Mouse (Mus musculus): Measurements from ENCODE around the gene Pacsin2. TPM values are rescaled to one million over a fixed set of nuclear protein-coding genes. Genes with fewer than 3 reads are reported as not detected.
"Not testable (repeated sequence)": the region's sequence is repeated elsewhere in the genome, so short reads cannot be mapped to it uniquely, and the experiment has no call there.

Gene Pacsin2
- polyA plus RNA-seq, 1 experiment from 2014 or later, result 70.8 TPM

DNA sequence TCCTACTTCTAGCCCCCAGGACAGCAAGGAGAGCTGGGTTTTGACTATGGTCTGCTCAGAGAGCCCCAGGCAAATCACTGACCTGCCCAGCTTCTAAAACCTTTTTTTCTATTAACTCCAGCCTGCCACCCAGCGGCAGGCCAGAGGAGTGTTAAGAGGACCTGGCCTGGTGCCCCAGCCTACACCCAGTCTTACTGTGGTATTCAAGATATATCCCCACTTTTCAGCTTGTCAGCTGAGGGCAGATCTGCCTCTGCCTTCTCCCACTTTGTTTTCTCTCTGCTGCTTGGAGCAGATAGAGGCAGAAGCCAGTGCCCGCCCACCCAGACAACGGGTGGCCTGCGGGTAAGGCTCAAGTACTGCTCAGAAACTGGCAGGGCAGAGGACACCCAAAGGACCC, 89.3 kb downstream of the Pacsin2 start:
- H3K4me3 ChIP-seq (replicated peaks), result no peak overlapping the region
- H3K9ac ChIP-seq, result no peak overlapping the region
- H3K4me2 ChIP-seq (replicated peaks), result no peak overlapping the region
- peak; percentile 65 for ATAC-seq
- WGBS, result 62% methylated on average over 4 of the region's 4 CpGs
- H3K4me1 ChIP-seq (replicated peaks), result 0 out of 2 replicates have a peak, but pooled peaks cover 4% of the 10 kb centered on the region
- peaks cover 19% of the 10 kb centered on the region for H3K36me3 ChIP-seq
- no peaks in the 10 kb centered on the region for H3K9me3 ChIP-seq
- no peaks in the 10 kb centered on the region for H3K27me3 ChIP-seq (replicated peaks)
- no peak overlapping the region for H3K27ac ChIP-seq

DNA sequence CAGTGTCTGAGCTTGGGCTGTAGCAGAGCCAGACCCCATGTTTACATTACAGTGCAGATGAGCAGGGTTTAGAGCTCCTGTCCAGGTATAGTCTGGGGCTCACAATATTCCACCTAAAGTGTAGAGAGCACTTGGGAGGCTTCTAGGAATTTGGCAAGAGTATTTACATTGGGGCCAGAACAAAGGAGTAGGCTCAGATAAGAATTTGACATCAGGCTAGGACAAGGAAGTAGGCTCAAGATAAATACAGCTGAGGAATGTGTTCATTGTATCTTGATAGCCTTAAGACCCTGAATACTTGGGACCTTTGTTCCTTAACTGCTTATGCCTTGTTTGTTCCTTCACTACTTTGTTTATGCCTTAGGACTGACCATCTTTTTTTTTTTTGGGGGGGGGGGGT, 90.3 kb downstream of the Pacsin2 start:
- Histone ChIP-seq H3K27me3 (replicated peaks) (no peaks in the 10 kb centered on the region), H3K4me3 (replicated peaks) (no peak overlapping the region), H3K4me1 (replicated peaks) (0 out of 2 replicates have a peak, but pooled peaks cover 4% of the 10 kb centered on the region), H3K9ac (no peak overlapping the region), H3K27ac (no peak overlapping the region), H3K4me2 (replicated peaks) (no peak overlapping the region), H3K9me3 (no peaks in the 10 kb centered on the region), H3K36me3 (peaks cover 15% of the 10 kb centered on the region)
- peak; percentile 55 for ATAC-seq

DNA sequence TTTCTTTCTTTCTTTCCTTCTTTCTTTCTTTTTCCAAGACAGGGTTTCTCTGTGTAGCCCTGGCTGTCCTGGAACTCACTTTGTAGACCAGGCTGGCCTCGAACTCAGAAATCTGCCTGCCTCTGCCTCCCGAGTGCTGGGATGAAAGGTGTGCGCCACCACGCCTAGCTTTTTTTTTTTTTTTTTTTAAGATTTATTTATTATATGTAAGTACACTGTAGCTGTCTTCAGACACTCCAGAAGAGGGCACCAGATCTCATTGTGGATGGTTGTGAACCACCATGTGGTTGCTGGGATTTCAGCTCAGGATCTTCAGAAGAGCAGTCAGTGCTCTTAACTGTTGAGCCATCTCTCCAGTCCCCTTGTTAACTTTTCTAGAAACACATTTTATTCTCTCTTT, 95.7 kb downstream of the Pacsin2 start:
- H3K4me1 ChIP-seq (replicated peaks); H3K36me3 ChIP-seq; H3K27ac ChIP-seq; H3K4me2 ChIP-seq (replicated peaks); H3K4me3 ChIP-seq (replicated peaks); H3K27me3 ChIP-seq (replicated peaks); H3K9ac ChIP-seq; ATAC-seq; H3K9me3 ChIP-seq: not testable (repeated sequence)
- WGBS, result 83% methylated on average over 4 of the region's 4 CpGs

DNA sequence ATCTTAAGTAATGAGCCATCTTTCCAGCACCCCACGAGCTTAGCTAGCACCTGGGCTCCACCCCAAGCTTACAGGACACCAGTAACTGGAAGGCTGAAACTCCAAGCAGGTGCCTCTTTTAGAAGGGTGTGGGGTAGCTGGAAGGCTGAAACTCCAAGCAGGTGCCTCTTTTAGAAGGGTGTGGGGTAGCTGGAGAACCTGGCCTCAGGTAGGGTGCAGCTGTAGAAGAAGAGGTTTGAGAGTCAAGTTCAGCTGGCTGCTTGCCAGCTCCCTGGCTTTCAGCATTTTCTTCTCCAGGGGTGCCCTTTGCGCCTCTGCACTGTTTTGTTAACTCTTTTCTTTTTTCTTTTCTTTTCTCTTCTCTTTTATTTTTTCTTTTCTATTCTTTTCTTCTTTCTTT, 96.1 kb downstream of the Pacsin2 start:
- no peaks in the 10 kb centered on the region for H3K9me3 ChIP-seq
- 78% methylated on average over 2 of the region's 2 CpGs for WGBS
- peaks cover 3% of the 10 kb centered on the region; the same call in 1 of the 2 replicates for H3K4me1 ChIP-seq (replicated peaks)
- H3K9ac ChIP-seq, result no peak overlapping the region
- H3K4me2 ChIP-seq (replicated peaks), result no peak overlapping the region
- no peaks in the 10 kb centered on the region for H3K36me3 ChIP-seq
- no peak overlapping the region for H3K4me3 ChIP-seq (replicated peaks)
- ATAC-seq, result peak; percentile 13; the same call in 1 of the 2 replicates
- H3K27ac ChIP-seq, result no peak overlapping the region; the same call in 1 of the 2 replicates
- no peaks in the 10 kb centered on the region for H3K27me3 ChIP-seq (replicated peaks)

DNA sequence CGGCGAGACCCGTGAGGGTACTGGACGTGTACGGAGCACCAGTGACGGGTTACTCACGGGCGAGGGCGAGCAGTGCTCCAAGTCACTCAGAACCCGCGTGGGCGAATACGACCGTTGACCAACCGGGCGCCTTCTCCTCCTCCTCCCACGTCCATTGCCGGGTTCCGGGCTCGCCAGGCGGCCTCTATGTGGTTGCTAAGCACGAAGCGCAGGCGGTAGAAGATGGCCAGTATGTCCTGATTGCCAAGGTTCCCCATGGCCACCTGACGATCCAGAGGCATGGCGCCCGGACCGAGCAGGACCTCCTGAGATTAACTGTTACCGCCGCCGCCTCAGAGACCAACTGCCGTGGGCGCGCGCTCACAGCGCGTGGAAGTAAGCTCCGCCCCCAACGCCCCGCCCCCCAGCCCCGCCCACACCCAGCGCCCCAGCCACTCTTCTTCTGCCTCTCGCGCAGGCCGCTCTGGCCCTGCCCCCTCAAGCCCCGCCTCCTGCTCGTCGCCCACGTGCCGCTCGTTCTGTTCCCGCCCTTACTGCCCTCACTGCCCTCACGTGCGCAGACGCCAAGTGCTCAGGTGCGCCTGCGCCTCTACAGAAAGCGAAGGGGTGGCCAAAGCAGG, 97.4 kb downstream of the Pacsin2 start:
- ATAC-seq, result peak; percentile 94
- no peaks in the 10 kb centered on the region for H3K27me3 ChIP-seq (replicated peaks)
- H3K9ac ChIP-seq, result peak overlapping the region; percentile 33
- H3K36me3 ChIP-seq, result no peaks in the 10 kb centered on the region
- H3K4me3 ChIP-seq (replicated peaks), result peak overlapping the region; percentile 36
- no peaks in the 10 kb centered on the region for H3K9me3 ChIP-seq
- no peak overlapping the region for H3K27ac ChIP-seq
- H3K4me2 ChIP-seq (replicated peaks), result peak overlapping the region; percentile 62
- WGBS, result 15% methylated on average over 57 of the region's 58 CpGs
- peaks cover 3% of the 10 kb centered on the region; the same call in 1 of the 2 replicates for H3K4me1 ChIP-seq (replicated peaks)

DNA sequence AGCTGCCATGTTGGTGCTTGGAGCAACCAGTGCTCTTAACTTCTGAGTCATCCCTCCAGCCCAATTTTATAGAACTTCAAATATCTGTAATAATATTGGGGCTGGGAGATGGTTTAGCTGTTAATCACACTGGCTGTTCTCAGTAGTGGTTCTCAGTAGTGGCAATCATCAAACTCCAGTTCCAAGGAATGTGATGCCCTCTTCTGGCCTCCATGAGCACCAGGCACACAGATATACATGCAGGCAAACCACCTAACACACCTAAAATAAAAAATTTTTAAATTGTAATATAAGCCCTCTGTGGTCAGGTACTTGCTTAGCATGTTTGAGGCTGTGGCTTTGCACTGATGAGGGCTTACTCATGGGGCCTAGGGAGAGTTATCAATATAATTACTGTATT, 98.7 kb downstream of the Pacsin2 start:
- peak overlapping the region; percentile 62; the same call in 1 of the 2 replicates for H3K4me2 ChIP-seq (replicated peaks)
- H3K4me3 ChIP-seq (replicated peaks), result no peak overlapping the region
- H3K9ac ChIP-seq, result no peak overlapping the region
- no peaks in the 10 kb centered on the region for H3K9me3 ChIP-seq
- no peaks in the 10 kb centered on the region for H3K36me3 ChIP-seq
- no peaks in the 10 kb centered on the region for H3K27me3 ChIP-seq (replicated peaks)
- peaks cover 3% of the 10 kb centered on the region; the same call in 1 of the 2 replicates for H3K4me1 ChIP-seq (replicated peaks)
- no peak for ATAC-seq
- H3K27ac ChIP-seq, result no peak overlapping the region

DNA sequence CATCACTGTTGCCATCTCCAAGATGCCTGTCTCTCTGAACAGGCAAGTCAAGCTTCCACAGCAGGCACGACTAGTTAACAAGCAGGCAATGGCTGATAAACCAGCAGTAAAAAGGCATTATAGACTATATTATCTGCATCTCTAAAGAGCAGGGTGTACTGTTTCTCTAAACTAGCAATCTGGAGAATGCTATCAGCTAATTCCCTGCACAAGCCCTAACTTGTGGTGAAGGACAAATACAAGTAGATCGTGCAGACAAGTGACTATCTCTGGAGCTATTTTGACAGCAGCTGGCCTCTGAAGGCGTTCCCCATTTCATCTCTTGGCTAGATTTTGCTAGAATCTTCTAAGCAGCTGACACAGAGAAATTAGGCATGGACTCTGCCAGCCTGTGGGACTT, 100.2 kb downstream of the Pacsin2 start:
- 58% methylated on average over 3 of the region's 3 CpGs for WGBS

DNA sequence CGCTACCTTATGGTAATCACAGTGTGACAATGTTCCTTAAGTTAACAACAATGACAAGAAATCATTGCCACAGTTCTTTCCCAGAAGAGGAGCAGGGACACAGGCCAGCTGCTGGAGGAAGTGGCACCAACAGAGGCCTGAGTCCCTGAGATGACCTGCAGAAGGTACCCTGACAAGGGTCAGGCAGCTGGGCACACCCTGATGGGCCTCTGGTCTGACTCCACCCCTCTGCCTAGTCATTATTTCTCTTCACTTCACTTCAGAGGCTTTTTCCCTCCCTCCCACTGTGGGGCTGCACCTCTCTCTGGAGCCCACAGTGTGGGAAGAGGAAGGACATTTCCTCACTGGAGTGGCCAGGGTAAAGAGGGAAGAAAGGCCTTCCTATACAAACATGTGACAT, 101.6 kb downstream of the Pacsin2 start:
- ATAC-seq; H3K27ac ChIP-seq; H3K4me3 ChIP-seq (replicated peaks); H3K4me1 ChIP-seq (replicated peaks); H3K4me2 ChIP-seq (replicated peaks); H3K27me3 ChIP-seq (replicated peaks); H3K9ac ChIP-seq; H3K36me3 ChIP-seq; H3K9me3 ChIP-seq: not testable (repeated sequence)
- 87% methylated on average over 1 of the region's 1 CpGs for WGBS

More for the DNA sequence above, 100.2 kb downstream of the Pacsin2 start:
- Histone ChIP-seq H3K27ac (no peak overlapping the region), H3K4me2 (replicated peaks) (no peak overlapping the region), H3K36me3 (no peaks in the 10 kb centered on the region), H3K4me1 (replicated peaks) (peaks cover 3% of the 10 kb centered on the region; the same call in 1 of the 2 replicates), H3K4me3 (replicated peaks) (no peak overlapping the region), H3K9ac (no peak overlapping the region), H3K27me3 (replicated peaks) (no peaks in the 10 kb centered on the region), H3K9me3 (no peaks in the 10 kb centered on the region)
- no peak for ATAC-seq

DNA sequence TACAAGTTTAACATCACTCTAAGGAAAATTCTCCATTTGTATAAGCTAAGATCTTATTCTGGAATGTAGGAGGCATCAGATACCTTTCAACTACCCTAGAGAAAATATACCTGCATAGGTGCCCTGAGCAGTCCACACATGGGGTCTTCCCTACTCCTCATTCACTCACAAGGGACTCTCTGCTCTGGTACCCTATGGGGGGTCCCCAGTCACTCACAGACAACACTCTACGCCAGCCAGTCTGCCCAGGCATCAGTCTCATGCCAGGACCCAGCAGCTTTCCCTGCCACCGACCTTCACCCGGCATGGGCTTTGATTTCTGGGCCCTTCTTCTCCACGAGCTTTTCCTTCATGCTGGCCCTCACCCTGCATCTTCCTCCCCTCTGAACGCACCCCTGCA, 103.5 kb downstream of the Pacsin2 start:
- H3K4me1 ChIP-seq (replicated peaks); H3K27me3 ChIP-seq (replicated peaks); H3K36me3 ChIP-seq; H3K4me2 ChIP-seq (replicated peaks); H3K9me3 ChIP-seq; H3K4me3 ChIP-seq (replicated peaks); H3K27ac ChIP-seq; H3K9ac ChIP-seq; ATAC-seq: not testable (repeated sequence)
- whole genome bisulfite sequencing, result 66% methylated on average over 5 of the region's 5 CpGs

DNA sequence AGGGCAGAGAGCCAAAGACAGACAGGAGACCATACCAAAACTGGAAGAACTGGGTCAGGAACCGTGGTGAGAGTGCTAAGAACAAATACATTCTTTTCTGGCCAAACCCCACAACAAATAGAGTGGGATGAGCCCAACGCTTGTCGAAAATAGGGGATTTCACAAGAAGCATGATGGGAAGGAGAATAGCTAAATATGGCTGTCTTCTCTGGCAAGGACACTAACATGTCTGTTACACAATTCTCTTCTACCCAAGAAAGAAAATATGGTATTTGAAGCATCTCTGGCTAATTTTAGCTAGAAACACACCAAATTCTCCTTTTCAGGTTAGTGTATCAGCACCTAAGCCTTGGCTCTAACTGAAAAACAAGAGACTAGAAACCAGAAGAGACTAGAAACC, 104.3 kb downstream of the Pacsin2 start:
- Histone ChIP-seq H3K4me1 (replicated peaks) (no peaks in the 10 kb centered on the region), H3K4me3 (replicated peaks) (no peak overlapping the region), H3K27me3 (replicated peaks) (no peaks in the 10 kb centered on the region), H3K9me3 (no peaks in the 10 kb centered on the region), H3K9ac (no peak overlapping the region), H3K27ac (no peak overlapping the region), H3K36me3 (no peaks in the 10 kb centered on the region), H3K4me2 (replicated peaks) (no peak overlapping the region)
- 62% methylated on average over 3 of the region's 3 CpGs for WGBS
- no peak for ATAC-seq

DNA sequence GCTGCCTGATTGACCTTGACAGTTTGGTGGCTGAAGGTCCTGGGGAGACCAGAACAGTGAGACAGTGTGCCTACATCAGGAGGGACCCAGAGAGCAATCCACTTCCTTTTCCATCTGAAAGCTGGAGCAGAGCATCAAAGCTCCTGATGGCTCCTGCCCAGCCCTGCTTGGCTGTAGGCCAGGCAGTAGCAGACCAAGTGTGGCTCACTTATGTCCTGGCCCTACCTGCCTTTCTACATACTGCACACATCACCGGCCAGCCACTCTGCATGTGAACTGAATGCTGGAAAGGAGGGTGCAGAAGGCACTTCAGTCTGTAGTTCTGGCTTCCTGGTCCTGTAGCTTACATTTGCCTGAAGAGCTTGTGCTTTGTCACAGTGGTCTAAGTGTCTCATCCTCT, 105.9 kb downstream of the Pacsin2 start:
- Histone ChIP-seq H3K9me3 (no peaks in the 10 kb centered on the region), H3K4me2 (replicated peaks) (no peak overlapping the region), H3K4me1 (replicated peaks) (no peaks in the 10 kb centered on the region), H3K27ac (no peak overlapping the region), H3K4me3 (replicated peaks) (no peak overlapping the region), H3K9ac (no peak overlapping the region), H3K27me3 (replicated peaks) (no peaks in the 10 kb centered on the region), H3K36me3 (no peaks in the 10 kb centered on the region)
- 81% methylated on average over 1 of the region's 1 CpGs for WGBS
- no peak for ATAC-seq

DNA sequence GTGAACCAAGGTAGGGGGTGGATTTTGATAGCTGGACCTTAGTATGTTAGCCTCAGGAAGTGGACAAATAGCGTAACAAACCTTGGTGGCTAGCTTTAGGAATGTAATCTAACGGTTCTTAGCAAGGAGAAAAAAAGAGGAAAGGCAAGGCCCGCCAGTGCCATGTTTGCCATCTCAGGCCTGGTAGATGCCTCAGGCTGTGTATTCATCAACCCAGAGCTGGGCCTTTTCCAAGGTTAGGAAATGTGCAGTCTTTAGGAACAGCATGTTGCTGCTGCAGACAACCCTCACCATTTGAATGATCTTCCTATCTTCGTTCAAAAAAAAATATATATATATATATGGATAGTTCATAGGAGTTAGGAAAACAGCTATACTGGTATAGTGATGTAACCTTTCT, 112.9 kb downstream of the Pacsin2 start:
- WGBS, result 70% methylated on average over 4 of the region's 4 CpGs
- H3K9ac ChIP-seq, result no peak overlapping the region
- 0 out of 2 replicates have a peak overlapping the region, but pooled peaks have one; percentile 81 for H3K4me2 ChIP-seq (replicated peaks)
- no peak overlapping the region for H3K4me3 ChIP-seq (replicated peaks)
- H3K36me3 ChIP-seq, result no peaks in the 10 kb centered on the region
- peaks cover 8% of the 10 kb centered on the region; the same call in 1 of the 2 replicates for H3K4me1 ChIP-seq (replicated peaks)
- no peaks in the 10 kb centered on the region for H3K27me3 ChIP-seq (replicated peaks)
- peak overlapping the region; percentile 91 for H3K27ac ChIP-seq
- ATAC-seq, result no peak
- H3K9me3 ChIP-seq, result no peaks in the 10 kb centered on the region

DNA sequence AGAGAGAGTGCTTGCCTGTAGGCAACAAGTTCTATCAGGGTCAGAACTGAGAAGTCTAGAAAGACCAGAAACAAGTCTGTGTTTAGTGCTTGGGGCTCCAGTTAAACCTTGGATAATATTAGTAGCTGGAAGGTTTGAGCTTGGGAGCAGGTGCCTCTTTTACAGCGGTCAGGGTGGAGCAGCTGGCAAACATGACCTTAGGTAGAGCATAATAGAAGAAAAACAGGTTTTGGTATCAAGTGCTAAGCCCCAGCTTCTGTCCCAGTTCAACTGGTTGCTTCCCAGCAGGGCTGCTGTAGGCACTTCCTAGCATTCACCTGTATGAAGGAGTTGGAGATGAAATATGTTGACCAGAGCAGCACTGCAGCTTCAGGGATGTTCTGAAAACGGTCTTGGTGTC, 113.5 kb downstream of the Pacsin2 start:
- peak overlapping the region; percentile 91 for H3K27ac ChIP-seq
- peaks cover 8% of the 10 kb centered on the region; the same call in 1 of the 2 replicates for H3K4me1 ChIP-seq (replicated peaks)
- no peaks in the 10 kb centered on the region for H3K36me3 ChIP-seq
- no peak overlapping the region for H3K4me3 ChIP-seq (replicated peaks)
- WGBS, result 46% methylated on average over 2 of the region's 2 CpGs
- H3K27me3 ChIP-seq (replicated peaks), result no peaks in the 10 kb centered on the region
- H3K9me3 ChIP-seq, result no peaks in the 10 kb centered on the region
- peak overlapping the region; percentile 81 for H3K4me2 ChIP-seq (replicated peaks)
- peak; percentile 73 for ATAC-seq
- H3K9ac ChIP-seq, result peak overlapping the region; percentile 81
